Mouse (Mus musculus) lung, postnatal 0 days (tissue): ENCODE data around the gene Ifi213. TPM values are rescaled to one million over a fixed set of nuclear protein-coding genes. Genes with fewer than 3 reads are reported as not detected.
"Not testable (repeated sequence)": the region's sequence is repeated elsewhere in the genome, so short reads cannot be mapped to it uniquely, and the experiment has no call there.

Source experiments
- ATAC-seq: fragments of 200-750 bp; cut with Nextera tagmentation; 2 replicates; pipeline ENCODE4 v1.8.0; 2017; ENCODE audit warnings: moderate library complexity
- DNase-seq: peaks from one replicate; pipeline ENCODE4 v3.0.0-alpha.2; 2016; ENCODE audit warnings: low spot score
- H3K27ac ChIP-seq: fragments of 300-500 bp; sonication (generic); 2 replicates; pipeline ENCODE4 v1.5.1; 2014; ENCODE audit warnings: antibody characterized with exemption, mild to moderate bottlenecking, low read length, mixed read lengths
- H3K27me3 ChIP-seq: fragments of 300-500 bp; sonication (generic); replicated peaks from 2 replicates; pipeline ENCODE4 v1.6.1; 2014; ENCODE audit warnings: low read length, mixed read lengths; ENCODE audit not compliant: insufficient read depth
- H3K36me3 ChIP-seq: fragments of 300-500 bp; sonication (generic); 2 replicates; pipeline ENCODE4 v1.6.1; 2014; ENCODE audit warnings: low read length, mixed read lengths; ENCODE audit not compliant: insufficient read depth
- H3K4me1 ChIP-seq: fragments of 300-500 bp; sonication (generic); 2 replicates; pipeline ENCODE4 v1.6.1; 2014; ENCODE audit warnings: antibody characterized with exemption, low read depth, low read length, mixed read lengths; ENCODE audit not compliant: insufficient read depth
- H3K4me2 ChIP-seq: fragments of 300-500 bp; sonication (generic); replicated peaks from 2 replicates; pipeline ENCODE4 v1.6.1; 2014; ENCODE audit warnings: low read depth, mild to moderate bottlenecking, low read length, moderate library complexity, mixed read lengths
- H3K4me3 ChIP-seq: fragments of 300-500 bp; sonication (generic); 2 replicates; pipeline ENCODE4 v1.5.1; 2014; ENCODE audit warnings: low read depth, low read length
- H3K9ac ChIP-seq: fragments of 300-500 bp; sonication (generic); replicated peaks from 2 replicates; pipeline ENCODE4 v1.6.1; 2014; ENCODE audit warnings: low read depth, mild to moderate bottlenecking
- H3K9me3 ChIP-seq: fragments of 300-500 bp; sonication (generic); 2 replicates; pipeline ENCODE4 v1.6.1; 2016; ENCODE audit warnings: low read length, mixed read lengths
- CTCF ChIP-seq: IDR thresholded peaks from 2 replicates; pipeline ENCODE4 v1.5.1; 2016; ENCODE audit warnings: antibody characterized with exemption, mild to moderate bottlenecking
- EP300 ChIP-seq: IDR thresholded peaks from 2 replicates; pipeline ENCODE4 v1.6.1; 2016; ENCODE audit warnings: antibody characterized with exemption, mild to moderate bottlenecking, control low read depth
- WGBS: fragments of 180-500 bp; shearing (Covaris S2); extraction: QIAGEN DNeasy Blood & Tissue Kit; methylation state at CpG from one replicate; pipeline ENCODE4 v1.1.7; 2014; 5-methylcytosine and 5-hydroxymethylcytosine counted together
- polyA plus RNA-seq: library from polyadenylated mRNA; unstranded; fragments of >200 nt; fragmentation: Nextera tagmentation; extraction: Ambion mirVana; gene quantifications from 2 replicates; pipeline ENCODE4 v1.2.1, GENCODE M21; 2015

Ifi213 gene
- 0.98 and 2.0 TPM in 2 replicates for polyA plus RNA-seq

DNA sequence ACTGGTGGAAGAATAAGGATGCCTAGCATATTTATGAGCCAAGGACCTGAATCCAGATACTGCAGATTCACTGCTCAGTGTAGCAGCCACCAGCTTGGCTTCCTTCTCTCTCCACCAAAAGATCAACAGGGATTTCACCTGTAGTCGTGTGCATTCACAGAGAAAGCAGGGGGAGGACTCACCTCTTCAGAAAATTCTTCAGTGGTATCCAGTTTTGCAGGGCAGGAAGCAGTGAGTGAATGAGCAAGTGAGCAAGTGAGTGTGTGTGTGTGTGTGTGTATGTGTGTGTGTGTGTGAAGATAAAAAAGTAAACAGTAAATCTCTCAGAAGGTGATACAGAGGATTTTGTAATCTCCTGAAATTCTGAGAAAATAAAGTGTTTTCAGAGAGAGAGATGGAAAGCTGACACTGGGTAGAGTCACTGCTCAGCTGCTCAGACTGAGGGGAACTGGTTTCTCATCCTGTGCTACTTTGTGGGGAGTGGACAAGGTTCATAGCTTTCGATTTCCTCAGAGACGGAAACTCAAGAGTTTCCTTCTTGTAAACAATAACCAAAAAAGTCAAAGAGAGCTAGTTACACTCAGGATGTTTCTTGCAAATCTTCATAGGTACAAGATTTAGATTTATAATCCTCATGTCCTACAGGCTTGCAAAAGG lies at the start of gene Ifi213:
TSS of gene Ifi213 (minus strand) at position 437 of the 657 bp plus-strand sequence.
- not testable (repeated sequence) for H3K9me3 ChIP-seq, ATAC-seq
- 43% methylated on average over 3 of the region's 3 CpGs for WGBS

GRCm38 (mm10) chr1:173645393-173645792 lies 46.3 kb upstream of the Ifi213 start:
- no peak overlapping the region for H3K4me2 ChIP-seq
- DNase-seq, result no peak
- H3K4me1 ChIP-seq, result no peaks in the 10 kb centered on the region
- 50% methylated on average over 2 of the region's 2 CpGs for WGBS
- ATAC-seq, result no peak
- H3K9ac ChIP-seq, result no peak overlapping the region
- no peak overlapping the region for H3K4me3 ChIP-seq
- H3K27ac ChIP-seq, result no peak overlapping the region
- no peaks in the 10 kb centered on the region for H3K36me3 ChIP-seq
- H3K27me3 ChIP-seq, result no peaks in the 10 kb centered on the region
- no peaks in the 10 kb centered on the region for H3K9me3 ChIP-seq
- TF ChIP-seq CTCF, result no peak

More for the DNA sequence above, at the start of gene Ifi213:
- H3K36me3 ChIP-seq, H3K27ac ChIP-seq, H3K9ac ChIP-seq, H3K4me1 ChIP-seq, DNase-seq, H3K4me2 ChIP-seq, H3K27me3 ChIP-seq, H3K4me3 ChIP-seq: not testable (repeated sequence)

DNA sequence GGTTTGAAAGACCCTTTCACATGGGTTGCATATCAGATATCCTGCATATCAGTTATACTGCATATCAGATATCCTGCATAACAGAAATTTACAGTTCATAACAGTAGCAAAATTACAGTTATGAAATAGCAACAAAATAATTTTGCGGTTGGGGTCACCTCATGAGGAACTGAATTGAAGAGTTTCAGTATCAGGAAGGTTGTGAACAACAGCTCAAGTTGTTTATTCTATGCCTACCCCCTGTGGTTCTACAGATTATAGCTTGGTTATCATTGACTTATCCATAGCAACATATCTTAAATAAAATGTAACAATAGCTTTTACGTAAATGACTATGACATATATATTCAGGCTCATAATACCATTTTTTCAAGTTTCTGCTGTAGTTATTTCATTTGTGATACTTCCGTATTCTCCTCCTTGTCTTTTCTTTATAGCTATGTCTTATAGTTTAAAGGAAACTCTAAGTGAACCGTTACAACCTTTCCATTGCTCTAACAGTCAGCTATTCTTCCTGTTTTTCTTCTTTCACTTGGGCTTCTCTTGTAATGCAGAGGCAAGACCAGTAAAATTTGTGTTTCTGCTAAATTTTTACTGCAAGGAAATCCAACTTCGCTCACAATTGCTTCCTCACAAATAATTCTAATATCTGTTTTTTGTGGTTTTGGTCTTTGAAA lies 35.0 kb upstream of the Ifi213 start:
- WGBS, result 79% methylated on average over 5 of the region's 5 CpGs
- ATAC-seq, result no peak
- no peak for TF ChIP-seq EP300
- no peak for TF ChIP-seq CTCF
- Histone ChIP-seq H3K4me1 (no peaks in the 10 kb centered on the region), H3K9me3 (no peaks in the 10 kb centered on the region), H3K4me3 (no peak overlapping the region), H3K9ac (no peak overlapping the region), H3K4me2 (no peak overlapping the region), H3K27ac (no peak overlapping the region), H3K36me3 (no peaks in the 10 kb centered on the region), H3K27me3 (no peaks in the 10 kb centered on the region)
- no peak for DNase-seq

GRCm38 (mm10) chr1:173630622-173631021 lies 31.5 kb upstream of the Ifi213 start, which contains the start of gene Ifi209:
Gene Ifi209, plus strand, starts transcription at chr1:173630917.
- not testable (repeated sequence) for H3K27me3 ChIP-seq, H3K4me3 ChIP-seq, H3K36me3 ChIP-seq, ATAC-seq, H3K27ac ChIP-seq, H3K4me1 ChIP-seq, H3K9ac ChIP-seq, H3K9me3 ChIP-seq, H3K4me2 ChIP-seq
- 62% methylated on average over 2 of the region's 2 CpGs for WGBS
- DNase-seq, result peak; percentile 10

DNA sequence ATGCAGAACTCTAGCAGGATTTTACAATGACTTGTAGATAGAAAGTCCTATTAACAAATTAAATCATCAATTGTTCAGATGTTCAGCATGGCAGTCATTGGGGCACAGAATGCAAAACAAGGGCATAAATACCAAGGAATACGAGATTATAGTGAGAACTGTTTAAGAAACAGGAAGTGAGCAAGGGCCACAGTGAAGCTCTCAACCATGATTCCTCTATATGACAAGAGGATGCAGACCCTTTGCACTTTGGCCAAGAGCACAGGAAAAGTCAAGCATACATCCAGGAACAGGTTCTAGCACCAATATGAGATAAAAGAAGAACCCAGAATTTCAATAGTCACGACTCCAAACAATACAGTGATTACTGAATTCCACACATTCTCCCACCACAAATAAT lies 27.6 kb upstream of the Ifi213 start:
- no peak overlapping the region for H3K4me3 ChIP-seq
- no peak overlapping the region for H3K9ac ChIP-seq
- no peaks in the 10 kb centered on the region for H3K4me1 ChIP-seq
- DNase-seq, result no peak
- 43% methylated on average over 2 of the region's 2 CpGs for WGBS
- H3K36me3 ChIP-seq, result no peaks in the 10 kb centered on the region
- H3K27me3 ChIP-seq, result no peaks in the 10 kb centered on the region
- ATAC-seq, result no peak
- TF ChIP-seq CTCF (no peak), EP300 (no peak)
- no peak overlapping the region for H3K4me2 ChIP-seq
- no peak overlapping the region for H3K27ac ChIP-seq
- no peaks in the 10 kb centered on the region for H3K9me3 ChIP-seq

- no peak for ATAC-seq
- no peak for DNase-seq
- TF ChIP-seq EP300 (no peak), CTCF (no peak)
- no peak overlapping the region for H3K27ac ChIP-seq
- H3K4me1 ChIP-seq, result no peaks in the 10 kb centered on the region
- no peak overlapping the region for H3K9ac ChIP-seq
- H3K9me3 ChIP-seq, result no peaks in the 10 kb centered on the region
- no peak overlapping the region for H3K4me3 ChIP-seq
- no peaks in the 10 kb centered on the region for H3K36me3 ChIP-seq
- H3K4me2 ChIP-seq, result no peak overlapping the region
- no peaks in the 10 kb centered on the region for H3K27me3 ChIP-seq
- WGBS, result 78% methylated on average over 2 of the region's 2 CpGs
These were observed 25.0 kb upstream of the Ifi213 start for GRCm38 (mm10) chr1:173624052-173624451.

DNA sequence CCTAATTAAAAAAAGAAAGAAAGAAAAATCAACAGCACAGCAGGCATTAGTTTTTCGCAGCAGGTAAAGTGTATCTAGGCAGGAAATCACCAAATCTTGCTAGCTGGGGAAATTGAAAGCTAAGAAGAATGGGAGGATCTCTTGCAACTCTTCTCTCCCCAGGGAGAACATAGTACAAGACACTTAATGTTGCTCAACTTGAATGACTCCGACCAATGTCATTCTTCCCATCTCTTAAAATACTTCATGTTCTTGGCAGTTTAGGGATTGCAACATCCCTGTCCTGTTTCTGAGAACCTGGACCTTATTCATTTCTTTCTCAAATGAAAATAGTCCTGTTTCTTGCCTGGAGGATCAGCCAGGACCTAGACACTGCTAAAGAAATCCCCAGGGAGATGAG lies 23.1 kb upstream of the Ifi213 start:
- not testable (repeated sequence) for ATAC-seq, H3K4me1 ChIP-seq
- 50% methylated on average over 2 of the region's 2 CpGs for WGBS

DNA sequence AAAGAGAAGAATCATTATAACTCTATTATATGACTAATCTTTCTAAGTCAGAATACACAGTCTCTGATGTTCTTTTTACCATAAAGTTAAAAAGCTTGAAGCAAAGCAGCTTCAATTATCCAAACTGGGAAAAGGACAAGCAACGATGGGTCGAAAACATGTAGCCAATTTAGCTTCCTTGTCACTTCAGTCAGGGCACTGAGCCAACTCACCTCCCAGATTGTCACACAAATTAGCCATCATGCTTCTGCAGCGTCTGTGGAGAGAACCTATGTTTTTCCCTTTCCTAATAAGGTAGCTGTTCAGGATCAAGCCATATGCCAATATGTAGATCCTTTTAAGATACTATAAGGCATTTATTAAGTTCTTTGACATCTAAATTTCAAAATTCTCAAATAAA lies 11.2 kb upstream of the Ifi213 start:
- H3K27me3 ChIP-seq, H3K4me2 ChIP-seq, H3K36me3 ChIP-seq, H3K4me1 ChIP-seq, H3K27ac ChIP-seq, ATAC-seq, H3K9me3 ChIP-seq, H3K4me3 ChIP-seq, DNase-seq, H3K9ac ChIP-seq: not testable (repeated sequence)
- WGBS, result 68% methylated on average over 3 of the region's 3 CpGs

More for the DNA sequence above, 23.1 kb upstream of the Ifi213 start:
- not testable (repeated sequence) for H3K9ac ChIP-seq, DNase-seq, H3K36me3 ChIP-seq, H3K27ac ChIP-seq, H3K27me3 ChIP-seq, H3K9me3 ChIP-seq, H3K4me3 ChIP-seq, H3K4me2 ChIP-seq

GRCm38 (mm10) chr1:173589698-173590097 lies 9.4 kb downstream of the Ifi213 start:
- not testable (repeated sequence) for DNase-seq, H3K27ac ChIP-seq, H3K9ac ChIP-seq, H3K4me2 ChIP-seq, H3K4me3 ChIP-seq, H3K27me3 ChIP-seq, H3K36me3 ChIP-seq, H3K9me3 ChIP-seq, ATAC-seq, H3K4me1 ChIP-seq
- 88% methylated on average over 2 of the region's 2 CpGs for WGBS
